Mouse (Mus musculus) cerebellum, adult 8-10 months (tissue): ENCODE measurements around the gene Kctd7.

Experiments
- DNase-seq: peaks from one replicate; pipeline ENCODE4 v3.0.0; 2022

Kctd7 gene

GRCm38 (mm10) chr5:130144334-130145312 lies at the start of gene Kctd7:
TSS of gene Kctd7 (plus strand) at chr5:130144861.
- peak; percentile 96 for DNase-seq

GRCm38 (mm10) chr5:130096754-130097153 lies 47.9 kb upstream of the Kctd7 start:
- DNase-seq, result no peak

- DNase-seq, result no peak
These were observed 46.8 kb upstream of the Kctd7 start for GRCm38 (mm10) chr5:130097837-130098236.

- no peak for DNase-seq
These were observed 42.9 kb upstream of the Kctd7 start for GRCm38 (mm10) chr5:130101724-130102123.

- no peak for DNase-seq
These were observed 35.3 kb upstream of the Kctd7 start for GRCm38 (mm10) chr5:130109348-130109747.

- no peak for DNase-seq
These were observed 33.8 kb upstream of the Kctd7 start for GRCm38 (mm10) chr5:130110632-130111464.

GRCm38 (mm10) chr5:130112653-130113052 lies 32.0 kb upstream of the Kctd7 start:
- no peak for DNase-seq

GRCm38 (mm10) chr5:130116116-130116515 lies 28.5 kb upstream of the Kctd7 start:
- no peak for DNase-seq

- DNase-seq, result no peak
These were observed 27.8 kb upstream of the Kctd7 start for GRCm38 (mm10) chr5:130116857-130117256.

GRCm38 (mm10) chr5:130117932-130118331 lies 26.7 kb upstream of the Kctd7 start:
- no peak for DNase-seq

GRCm38 (mm10) chr5:130119236-130119635 lies 25.4 kb upstream of the Kctd7 start:
- no peak for DNase-seq

GRCm38 (mm10) chr5:130120070-130120736 lies 24.5 kb upstream of the Kctd7 start:
- no peak for DNase-seq

- DNase-seq, result no peak
These were observed 23.8 kb upstream of the Kctd7 start for GRCm38 (mm10) chr5:130120904-130121303.

- DNase-seq, result no peak
These were observed 22.3 kb upstream of the Kctd7 start for GRCm38 (mm10) chr5:130122355-130122754.

- no peak for DNase-seq
These were observed 20.4 kb upstream of the Kctd7 start for GRCm38 (mm10) chr5:130124271-130124670.

- DNase-seq, result no peak
These were observed 15.8 kb upstream of the Kctd7 start for GRCm38 (mm10) chr5:130128686-130129523.

- no peak for DNase-seq
These were observed 15.2 kb upstream of the Kctd7 start for GRCm38 (mm10) chr5:130129524-130129793.

GRCm38 (mm10) chr5:130136597-130136996 lies 8.1 kb upstream of the Kctd7 start:
- DNase-seq, result no peak

- DNase-seq, result peak; percentile 80
These were observed 5.3 kb upstream of the Kctd7 start for GRCm38 (mm10) chr5:130139393-130139792.

GRCm38 (mm10) chr5:130141138-130141537 lies 3.5 kb upstream of the Kctd7 start:
- DNase-seq, result no peak

GRCm38 (mm10) chr5:130142041-130142440 lies 2.6 kb upstream of the Kctd7 start:
- DNase-seq, result no peak

- no peak for DNase-seq
These were observed 1.6 kb upstream of the Kctd7 start for GRCm38 (mm10) chr5:130143101-130143500.
